11 mouse cellular contexts compared by ENCODE assay signal in genomic region chr4:129951359-129951821, GRCm38 (mm10). TPM values are rescaled to one million over a fixed set of nuclear protein-coding genes. Genes with fewer than 3 reads are reported as not detected.
DNase-seq lines count a peak whose midpoint lies in the region; ATAC-seq lines count a peak whose summit lies in the region.
"Had no signal": no experiment of that assay in that cellular context is flagged by ENCODE, and none has a peak within 500 bp of the region (broad histone marks: within the 10 kb centered on the region; RNA-seq: fewer than 3 reads in every experiment).

No protein-coding gene starts in this region.

- no peaks in the 10 kb centered on the region for H3K36me3 ChIP-seq in heart, embryonic 10.5 days
- no peaks in the 10 kb centered on the region for H3K36me3 ChIP-seq in forebrain, embryonic 13.5 days (ENCODE audit: poor library complexity, severe bottlenecking)
- H3K36me3 ChIP-seq: heart, embryonic 13.5 days; liver, embryonic 15.5 days had no signal

- no peaks in the 10 kb centered on the region for H3K9me3 ChIP-seq in heart, embryonic 10.5 days
- no peaks in the 10 kb centered on the region for H3K9me3 ChIP-seq in forebrain, embryonic 13.5 days (replicated peaks)
- H3K9me3 ChIP-seq: heart, embryonic 13.5 days; liver, embryonic 15.5 days had no signal

- DNase-seq in heart, adult 18-20 months = peak; percentile 73 to 78
- DNase-seq in heart, embryonic 10.5 days (ENCODE audit: low spot score) = no peak
- DNase-seq in MN1 (ENCODE audit: low spot score) = peak; percentile 66
- peak; percentile 51 to 56 for DNase-seq in heart, postnatal 14 days
- DNase-seq in layer of hippocampus, adult 8-10 months (ENCODE audit: low spot score in 2 of 2) = no peak
- DNase-seq in cerebellum, adult 8-10 months = no peak
- DNase-seq: spleen, adult 18-20 months had no signal

- intact Hi-C loops in heart, postnatal 14 days (cut with DNase I) = loop anchor here (10.0 kb wide), 1 partner anchor 293 kb away; no protein-coding TSS in a partner anchor

- H3K4me2 ChIP-seq in forebrain, embryonic 13.5 days = no peak overlapping the region
- H3K4me2 ChIP-seq: heart, embryonic 13.5 days; liver, embryonic 15.5 days had no signal

- H3K9ac ChIP-seq in forebrain, embryonic 13.5 days = no peak overlapping the region
- H3K9ac ChIP-seq: heart, embryonic 13.5 days; liver, embryonic 15.5 days had no signal

- H3K27ac ChIP-seq in heart, embryonic 10.5 days = no peak overlapping the region
- H3K27ac ChIP-seq in forebrain, embryonic 13.5 days = no peak overlapping the region
- H3K27ac ChIP-seq: liver, embryonic 15.5 days had no signal

- peaks cover 25% of the 10 kb centered on the region for H3K27me3 ChIP-seq in heart, embryonic 10.5 days (ENCODE audit: insufficient read depth, poor library complexity, severe bottlenecking)
- no peaks in the 10 kb centered on the region for H3K27me3 ChIP-seq in forebrain, embryonic 13.5 days

- no peak overlapping the region for H3K4me3 ChIP-seq in heart, embryonic 10.5 days
- H3K4me3 ChIP-seq in forebrain, embryonic 13.5 days = no peak overlapping the region
- H3K4me3 ChIP-seq: heart, embryonic 13.5 days; liver, embryonic 15.5 days had no signal

- 75% methylated on average over 6 of the region's 6 CpGs for WGBS in heart, embryonic 10.5 days
- 76% methylated on average over 6 of the region's 6 CpGs for WGBS in forebrain, embryonic 13.5 days

- ATAC-seq in megakaryocyte progenitor cell, adult 5-6 weeks (replicated peaks; ENCODE audit: poor library complexity) = peak; percentile 75
- no peak for ATAC-seq in forebrain, embryonic 13.5 days

- peaks cover 65% of the 10 kb centered on the region for H3K4me1 ChIP-seq in heart, embryonic 10.5 days
- H3K4me1 ChIP-seq in forebrain, embryonic 13.5 days = 0 out of 2 replicates have a peak, but pooled peaks cover 6% of the 10 kb centered on the region
- H3K4me1 ChIP-seq: liver, embryonic 15.5 days had no signal

RNA-seq across cellular contexts. Expression of gene Spocd1, which starts 22.3 kb away (rescaled TPM):
- not detected for total RNA-seq in heart, adult 18-20 months (2021)
- polyA plus RNA-seq in heart, embryonic 10.5 days (2016; fragmentation: Nextera tagmentation; extraction: Ambion mirVana) = 0.46 and 0.59 TPM in 2 replicates
- not detected for total RNA-seq in heart, postnatal 14 days (2021)
- 0.05 and 0.49 TPM in 2 replicates for total RNA-seq in megakaryocyte progenitor cell, adult 5-6 weeks (2015)
- total RNA-seq in megakaryocyte progenitor cell, adult 5-6 weeks (2017) = 0.04 and 0.81 TPM in 2 replicates
- polyA plus RNA-seq in forebrain, embryonic 13.5 days (2015; fragmentation: Nextera tagmentation; extraction: Ambion mirVana) = not detected in 2 replicates
- under 1 TPM; 0.14 to 0.68 (median 0.56) TPM for total RNA-seq in layer of hippocampus, adult 8-10 months (2022)
- polyA plus RNA-seq: liver, embryonic 15.5 days had no signal

RNA-seq across cellular contexts. Expression of gene Adgrb2, which starts 33.3 kb away (rescaled TPM):
- 1 to 10 TPM; 2.1 to 2.4 TPM for total RNA-seq in heart, adult 18-20 months (2021)
- 1.2 and 3.1 TPM in 2 replicates for polyA plus RNA-seq in heart, embryonic 10.5 days (2016; fragmentation: Nextera tagmentation; extraction: Ambion mirVana)
- total RNA-seq in heart, postnatal 14 days (2021) = 1 to 10 TPM; 2.2 to 2.3 TPM
- not detected in 2 replicates for total RNA-seq in megakaryocyte progenitor cell, adult 5-6 weeks (2015)
- total RNA-seq in megakaryocyte progenitor cell, adult 5-6 weeks (2017) = 0.41 TPM in 1 of 2 replicates, not detected in the other
- 6.4 and 8.3 TPM in 2 replicates for polyA plus RNA-seq in forebrain, embryonic 13.5 days (2015; fragmentation: Nextera tagmentation; extraction: Ambion mirVana)
- total RNA-seq in layer of hippocampus, adult 8-10 months (2022) = 100 to 1,000 TPM; 433 to 519 (median 493) TPM

Comparison
In these comparisons a context has a peak if more than half of its experiments do, and no peak if none do; other contexts are left out.
1. DNase-seq: peak in heart, adult 18-20 months (2 of 2), MN1 (single experiment) and heart, postnatal 14 days (2 of 2); none in heart, embryonic 10.5 days (single experiment), layer of hippocampus, adult 8-10 months (0 of 2) and cerebellum, adult 8-10 months (single experiment).
2. RNA of gene Adgrb2, which starts 33.3 kb away (total RNA-seq): 433 to 519 TPM in layer of hippocampus, adult 8-10 months; 2.1 to 2.4 TPM in heart, adult 18-20 months, 2.2 to 2.3 TPM in heart, postnatal 14 days and 0.41 TPM in megakaryocyte progenitor cell, adult 5-6 weeks; every median in the first group is over 100 times any median in the second.